Mouse (Mus musculus) MEL (cell line): ENCODE measurements around the gene Npffr2. TPM values are rescaled to one million over a fixed set of nuclear protein-coding genes. Genes with fewer than 3 reads are reported as not detected.

Source experiments
- DNase-seq: peaks from one replicate; pipeline ENCODE4 v3.0.0; 2011; ENCODE audit warnings: low read depth, low spot score
- H3K27ac ChIP-seq: 2 replicates; pipeline ENCODE4 v1.5.1; 2012; ENCODE audit warnings: low read depth, mild to moderate bottlenecking, control low read depth, low read length, moderate library complexity; ENCODE audit not compliant: control insufficient read depth
- H3K27me3 ChIP-seq, 2 experiments: fragments of 150-350 bp in 1 of 2; sonication (generic) in 1 of 2; 2 replicates each; pipeline ENCODE4 v1.6.1; 2012; ENCODE audit warnings: low read length in 2 of 2, mild to moderate bottlenecking in 2 of 2, improper control_type of control experiment in 1 of 2, moderate library complexity in 1 of 2; ENCODE audit not compliant: insufficient read depth in 2 of 2, control insufficient read depth in 1 of 2
- H3K36me3 ChIP-seq, 2 experiments: 2 replicates each; pipeline ENCODE4 v1.6.1; 2012 to 2014; ENCODE audit warnings: low read length in 2 of 2, improper control_type of control experiment in 1 of 2, inconsistent platforms in 1 of 2, mild to moderate bottlenecking in 1 of 2; ENCODE audit not compliant: insufficient read depth in 2 of 2, control insufficient read depth in 1 of 2
- H3K4me1 ChIP-seq, 2 experiments: fragments of 150-350 bp in 1 of 2; sonication (generic) in 1 of 2; 2 replicates each; pipeline ENCODE4 v1.6.1; 2012; ENCODE audit warnings: low read length in 2 of 2, improper control_type of control experiment in 1 of 2, mild to moderate bottlenecking in 1 of 2; ENCODE audit not compliant: insufficient read depth in 2 of 2, control insufficient read depth in 1 of 2
- H3K4me3 ChIP-seq, 2 experiments: fragments of 150-350 bp in 1 of 2; sonication (generic) in 1 of 2; 2 replicates each; pipeline ENCODE4 v1.5.1; 2012; ENCODE audit warnings: low read depth in 2 of 2, low read length in 2 of 2, mild to moderate bottlenecking in 2 of 2, moderate library complexity in 2 of 2, control low read depth in 1 of 2, improper control_type of control experiment in 1 of 2; ENCODE audit not compliant: control insufficient read depth in 1 of 2, insufficient read depth in 1 of 2
- H3K79me2 ChIP-seq: 2 replicates; pipeline ENCODE4 v1.6.1; 2012; ENCODE audit warnings: mild to moderate bottlenecking, low read length, moderate library complexity; ENCODE audit not compliant: control insufficient read depth, poor library complexity, insufficient read depth
- H3K9ac ChIP-seq: 2 replicates; pipeline ENCODE4 v1.6.1; 2012; ENCODE audit warnings: low read depth, mild to moderate bottlenecking, control low read depth, low read length, moderate library complexity; ENCODE audit not compliant: control insufficient read depth, poor library complexity, severe bottlenecking
- H3K9me3 ChIP-seq: fragments of 150-350 bp; sonication (generic); replicated peaks from 2 replicates; pipeline ENCODE4 v1.6.1; 2012; ENCODE audit warnings: mild to moderate bottlenecking, low read length, improper control_type of control experiment, moderate library complexity; ENCODE audit not compliant: insufficient read depth
- BHLHE40 ChIP-seq: IDR thresholded peaks from 2 replicates; pipeline ENCODE4 v1.6.1; 2012; ENCODE audit warnings: low read depth, mild to moderate bottlenecking, inconsistent platforms, low read length, improper control_type of control experiment, borderline replicate concordance
- CTCF ChIP-seq, 3 experiments: IDR thresholded peaks in 2 of 3; conservative IDR thresholded peaks in 1 of 3; 2 replicates each; pipeline ENCODE4 v1.5.1; 2011 to 2012; ENCODE audit warnings: low read length in 3 of 3, low read depth in 2 of 3, mild to moderate bottlenecking in 2 of 3, improper control_type of control experiment in 1 of 3, inconsistent platforms in 1 of 3, mixed read lengths in 1 of 3, moderate library complexity in 1 of 3; ENCODE audit not compliant: control insufficient read depth in 1 of 3, insufficient read depth in 1 of 3, poor library complexity in 1 of 3, severe bottlenecking in 1 of 3
- E2F4 ChIP-seq: IDR thresholded peaks from 2 replicates; pipeline ENCODE4 v1.6.1; 2011; ENCODE audit warnings: low read depth, low read length, improper control_type of control experiment, borderline replicate concordance
- ETS1 ChIP-seq: IDR thresholded peaks from 2 replicates; pipeline ENCODE4 v1.6.1; 2012; ENCODE audit warnings: low read depth, mild to moderate bottlenecking, inconsistent platforms, low read length, improper control_type of control experiment, moderate library complexity
- GABPA ChIP-seq: IDR thresholded peaks from 2 replicates; pipeline ENCODE4 v1.6.1; 2012; ENCODE audit warnings: low read depth, mild to moderate bottlenecking, inconsistent platforms, low read length, improper control_type of control experiment, moderate library complexity
- GATA1 ChIP-seq: IDR thresholded peaks from 2 replicates; pipeline ENCODE4 v1.6.1; 2011; ENCODE audit warnings: low read depth, low read length, improper control_type of control experiment
- JUND ChIP-seq: IDR thresholded peaks from 2 replicates; pipeline ENCODE4 v1.6.1; 2011; ENCODE audit warnings: low read depth, mild to moderate bottlenecking, improper control_type of control experiment, low read length
- KAT2A ChIP-seq: conservative IDR thresholded peaks from 2 replicates; pipeline ENCODE4 v1.6.1; 2012; ENCODE audit warnings: low read depth, low read length, improper control_type of control experiment, inconsistent platforms
- MAFK ChIP-seq: IDR thresholded peaks from 2 replicates; pipeline ENCODE4 v1.6.1; 2011; ENCODE audit warnings: low read depth, mild to moderate bottlenecking, low read length, improper control_type of control experiment, borderline replicate concordance
- MAX ChIP-seq: IDR thresholded peaks from 2 replicates; pipeline ENCODE4 v1.6.1; 2011; ENCODE audit warnings: low read length, improper control_type of control experiment
- MAZ ChIP-seq: IDR thresholded peaks from 2 replicates; pipeline ENCODE4 v1.6.1; 2012; ENCODE audit warnings: low read depth, mild to moderate bottlenecking, inconsistent platforms, low read length, improper control_type of control experiment
- MEF2A ChIP-seq: IDR thresholded peaks from 2 replicates; pipeline ENCODE4 v1.6.1; 2014; ENCODE audit warnings: low read depth, mild to moderate bottlenecking, inconsistent platforms, low read length, improper control_type of control experiment; ENCODE audit not compliant: poor library complexity, insufficient replicate concordance, severe bottlenecking; ENCODE audit errors: extremely low read depth
- MXI1 ChIP-seq: IDR thresholded peaks from 2 replicates; pipeline ENCODE4 v1.6.1; 2011; ENCODE audit warnings: mild to moderate bottlenecking, low read depth, low read length, improper control_type of control experiment
- NELFE ChIP-seq: IDR thresholded peaks from 2 replicates; pipeline ENCODE4 v1.6.1; 2011; ENCODE audit warnings: low read depth, low read length, improper control_type of control experiment
- POLR2AphosphoS2 ChIP-seq: IDR thresholded peaks from 2 replicates; pipeline ENCODE4 v1.6.1; 2011; ENCODE audit warnings: low read length, improper control_type of control experiment
- POLR2AphosphoS5 ChIP-seq: IDR thresholded peaks from 2 replicates; pipeline ENCODE4 v1.6.1; 2012; ENCODE audit warnings: low read depth, borderline replicate concordance, mild to moderate bottlenecking, inconsistent platforms, low read length, moderate library complexity, mixed read lengths
- RAD21 ChIP-seq: IDR thresholded peaks from 2 replicates; pipeline ENCODE4 v1.6.1; 2011; ENCODE audit warnings: mild to moderate bottlenecking, low read depth, low read length, improper control_type of control experiment
- RCOR1 ChIP-seq: IDR thresholded peaks from 2 replicates; pipeline ENCODE4 v1.6.1; 2012; ENCODE audit warnings: low read depth, mild to moderate bottlenecking, inconsistent platforms, low read length, improper control_type of control experiment
- SIN3A ChIP-seq: IDR thresholded peaks from 2 replicates; pipeline ENCODE4 v1.6.1; 2012; ENCODE audit warnings: low read length, improper control_type of control experiment, inconsistent platforms
- TAL1 ChIP-seq: IDR thresholded peaks from 2 replicates; pipeline ENCODE4 v1.6.1; 2012; ENCODE audit warnings: mild to moderate bottlenecking, inconsistent platforms, low read length, moderate library complexity, mixed read lengths
- TCF12 ChIP-seq: IDR thresholded peaks from 2 replicates; pipeline ENCODE4 v1.6.1; 2014; ENCODE audit warnings: low read depth, mild to moderate bottlenecking, inconsistent platforms, low read length, improper control_type of control experiment, moderate library complexity
- USF1 ChIP-seq: IDR thresholded peaks from 2 replicates; pipeline ENCODE4 v1.6.1; 2014; ENCODE audit warnings: low read depth, mild to moderate bottlenecking, inconsistent platforms, low read length, improper control_type of control experiment, moderate library complexity
- USF2 ChIP-seq, 2 experiments: IDR thresholded peaks; 2 replicates each; pipeline ENCODE4 v1.6.1; 2011 to 2012; ENCODE audit warnings: improper control_type of control experiment in 2 of 2, low read length in 2 of 2, borderline replicate concordance in 1 of 2, inconsistent platforms in 1 of 2, low read depth in 1 of 2, mild to moderate bottlenecking in 1 of 2; ENCODE audit not compliant: insufficient read depth in 1 of 2
- ZKSCAN1 ChIP-seq: IDR thresholded peaks from 2 replicates; pipeline ENCODE4 v1.6.1; 2012; ENCODE audit warnings: low read depth, mild to moderate bottlenecking, inconsistent platforms, low read length, improper control_type of control experiment, moderate library complexity
- polyA plus RNA-seq, 2 experiments: library from polyadenylated mRNA; stranded (reverse) in 1 of 2; unstranded in 1 of 2; fragments of >175 nt in 1 of 2; fragments of >200 nt in 1 of 2; gene quantifications; 2 replicates each; pipeline versions ENCODE4 v1.2.1 to v1.2.4; 2012; ENCODE audit warnings: low replicate concordance in 2 of 2, low read depth in 1 of 2; ENCODE audit not compliant: insufficient read length in 2 of 2, insufficient read depth in 1 of 2, missing spikeins in 1 of 2
- total RNA-seq: library from RNA; depleted of rRNA; stranded (reverse); fragments of 300-350 nt; gene quantifications from 2 replicates; pipeline ENCODE4 v1.2.3, GENCODE M21; 2012

The Npffr2 gene
- total and polyA plus RNA-seq, 3 experiments: not detected

DNA sequence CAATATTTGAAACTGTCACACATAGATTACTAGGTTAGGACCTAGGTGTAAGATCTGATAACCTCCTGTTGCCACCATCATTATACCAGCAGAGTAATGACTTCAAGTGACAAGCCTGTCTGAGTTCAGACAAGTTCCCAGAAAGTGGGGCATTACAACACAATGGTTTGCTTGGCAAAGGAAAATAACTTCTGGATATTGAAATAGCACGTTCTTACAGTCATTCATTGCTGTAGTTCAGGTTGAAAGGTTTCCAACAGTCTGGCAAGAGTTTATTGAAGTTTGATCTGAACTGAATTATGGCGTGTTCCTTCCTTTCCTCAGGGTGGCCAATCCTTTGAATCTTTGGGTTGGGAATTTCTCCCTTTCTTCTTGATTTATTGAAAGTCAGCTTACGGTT lies 57.8 kb downstream of the Npffr2 start:
- DNase-seq: no peak
- Histone ChIP-seq H3K27ac (no peak overlapping the region), H3K79me2 (no peaks in the 10 kb centered on the region), H3K4me3 (no peak overlapping the region), H3K9ac (no peak overlapping the region), H3K27me3 (no peaks in the 10 kb centered on the region), H3K36me3 (no peaks in the 10 kb centered on the region), H3K4me1 (no peaks in the 10 kb centered on the region), H3K9me3 (no peaks in the 10 kb centered on the region)
- TF ChIP-seq KAT2A (no peak), USF2 (IDR thresholded peaks at IDR 0.05; ENCODE audit: borderline replicate concordance in 1 of 2, insufficient read depth in 1 of 2, low read depth in 1 of 2, low read length in 2 of 2) (no peak), NELFE (no peak), POLR2AphosphoS5 (no peak), BHLHE40 (no peak), CTCF (IDR thresholded peaks at IDR 0.05 in 2 of 3, conservative IDR thresholded peaks at IDR 0.05 in 1 of 3; ENCODE audit: control insufficient read depth in 1 of 3, insufficient read depth in 1 of 3, low read depth in 2 of 3, low read length in 3 of 3, poor library complexity in 1 of 3, severe bottlenecking in 1 of 3) (no peak), GABPA (no peak), MAZ (no peak), MAFK (no peak), ZKSCAN1 (no peak), TCF12 (no peak)

GRCm38 (mm10) chr5:89592301-89592700 lies 65.1 kb downstream of the Npffr2 start:
- DNase-seq: no peak
- no peaks in the 10 kb centered on the region for H3K9me3 ChIP-seq
- TF ChIP-seq RCOR1: no peak
- TF ChIP-seq SIN3A: no peak
- TF ChIP-seq NELFE: no peak
- TF ChIP-seq MEF2A: no peak
- no peak for TF ChIP-seq JUND
- TF ChIP-seq MAFK: no peak
- no peak for TF ChIP-seq MAZ
- TF ChIP-seq BHLHE40: no peak
- TF ChIP-seq KAT2A: no peak
- no peak for TF ChIP-seq MXI1
- no peak for TF ChIP-seq RAD21
- no peak for TF ChIP-seq TAL1
- no peak for TF ChIP-seq E2F4
- no peak for TF ChIP-seq POLR2AphosphoS2
- TF ChIP-seq TCF12: no peak
- no peak for TF ChIP-seq MAX
- no peak for TF ChIP-seq ETS1
- TF ChIP-seq GATA1: no peak
- no peak for TF ChIP-seq USF1
- TF ChIP-seq, all 39 proteins: peak for 0
- no peaks in the 10 kb centered on the region for H3K36me3 ChIP-seq
- no peak overlapping the region for H3K27ac ChIP-seq
- no peak overlapping the region for H3K4me3 ChIP-seq
- no peaks in the 10 kb centered on the region for H3K4me1 ChIP-seq
- H3K79me2 ChIP-seq: no peaks in the 10 kb centered on the region
- H3K27me3 ChIP-seq: no peaks in the 10 kb centered on the region; a peak in 1 of 4 replicates
- H3K9ac ChIP-seq: no peak overlapping the region
